Mouse (Mus musculus) spleen, adult 2 months (tissue): ENCODE measurements around the gene Lrrk1.

Source experiments
- CTCF ChIP-seq: fragments of 200-500 bp; IDR thresholded peaks from 2 replicates; pipeline ENCODE4 v1.5.1; 2011; ENCODE audit warnings: mild to moderate bottlenecking, inconsistent platforms; ENCODE audit not compliant: insufficient read depth, insufficient read length, insufficient replicate concordance; ENCODE audit errors: extremely low read depth
- POLR2A ChIP-seq: fragments of 200-500 bp; IDR thresholded peaks from 2 replicates; pipeline ENCODE4 v1.6.1; 2011; ENCODE audit warnings: low read depth, low read length, inconsistent platforms

GRCm38 (mm10) chr7:66404802-66405201 is 16.7 kb upstream of the Lrrk1 start:
- TF ChIP-seq CTCF = no peak
- no peak for TF ChIP-seq POLR2A
